Mouse (Mus musculus) kidney, embryonic 16.5 days (tissue): ENCODE measurements around the gene Wfs1. TPM values are rescaled to one million over a fixed set of nuclear protein-coding genes. Genes with fewer than 3 reads are reported as not detected.

ENCODE experiments used
- ATAC-seq: fragments of 200-750 bp; cut with Nextera tagmentation; 2 replicates; pipeline ENCODE4 v1.8.0; 2017; ENCODE audit warnings: moderate TSS enrichment; ENCODE audit not compliant: low FRiP score, low TSS enrichment
- H3K27ac ChIP-seq: fragments of 300-500 bp; sonication (generic); 2 replicates; pipeline ENCODE4 v1.5.1; 2014; ENCODE audit warnings: low read length
- H3K27me3 ChIP-seq: fragments of 300-500 bp; sonication (generic); 2 replicates; pipeline ENCODE4 v1.6.1; 2014; ENCODE audit warnings: low read length, control low read depth, mixed read lengths; ENCODE audit not compliant: insufficient read depth
- H3K36me3 ChIP-seq: fragments of 300-500 bp; sonication (generic); 2 replicates; pipeline ENCODE4 v1.6.1; 2014; ENCODE audit warnings: low read length, control low read depth, mixed read lengths; ENCODE audit not compliant: insufficient read depth
- H3K4me1 ChIP-seq: fragments of 300-500 bp; sonication (generic); 2 replicates; pipeline ENCODE4 v1.6.1; 2014; ENCODE audit warnings: low read length, control low read depth, mixed read lengths; ENCODE audit not compliant: insufficient read depth
- H3K4me2 ChIP-seq: fragments of 300-500 bp; sonication (generic); replicated peaks from 2 replicates; pipeline ENCODE4 v1.6.1; 2014; ENCODE audit warnings: low read depth, low read length
- H3K4me3 ChIP-seq: fragments of 300-500 bp; sonication (generic); 2 replicates; pipeline ENCODE4 v1.5.1; 2014; ENCODE audit warnings: mild to moderate bottlenecking, low read length
- H3K9ac ChIP-seq: fragments of 300-500 bp; sonication (generic); replicated peaks from 2 replicates; pipeline ENCODE4 v1.6.1; 2014; ENCODE audit warnings: low read length
- H3K9me3 ChIP-seq: fragments of 300-500 bp; sonication (generic); 2 replicates; pipeline ENCODE4 v1.6.1; 2016; ENCODE audit warnings: low read length, control low read depth
- WGBS: fragments of 180-500 bp; shearing (Covaris S2); extraction: QIAGEN DNeasy Blood & Tissue Kit; methylation state at CpG from one replicate; pipeline ENCODE4 v1.1.7; 2014; 5-methylcytosine and 5-hydroxymethylcytosine counted together
- polyA plus RNA-seq: library from polyadenylated mRNA; unstranded; fragments of >200 nt; fragmentation: Nextera tagmentation; extraction: Ambion mirVana; gene quantifications from 2 replicates; pipeline ENCODE4 v1.2.1, GENCODE M21; 2015

The Wfs1 gene
- polyA plus RNA-seq, 1 experiment from 2014 or later: 21.0 TPM

DNA sequence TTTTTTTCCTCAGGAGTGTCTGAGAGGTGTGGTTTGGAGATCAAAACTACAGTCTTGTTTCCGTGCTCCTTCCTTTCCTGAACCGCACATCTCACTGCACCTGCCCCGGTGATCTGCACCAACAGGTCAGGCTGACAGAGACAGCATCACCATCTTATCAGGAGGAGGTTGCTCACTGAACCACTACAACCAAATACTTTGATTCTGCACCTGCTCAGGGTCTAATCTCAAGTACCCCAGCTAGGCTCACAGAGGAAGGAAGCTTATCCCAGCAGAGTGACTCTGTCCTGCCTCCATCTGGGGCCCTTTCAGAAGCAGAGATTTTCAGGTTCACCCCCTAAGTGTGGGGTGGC is 596 bp upstream of the Wfs1 start:
- peak overlapping the region; percentile 84; the same call in 1 of the 2 replicates for H3K27ac ChIP-seq
- H3K36me3 ChIP-seq: no peaks in the 10 kb centered on the region
- 3% methylated on average over 3 of the region's 3 CpGs for WGBS

DNA sequence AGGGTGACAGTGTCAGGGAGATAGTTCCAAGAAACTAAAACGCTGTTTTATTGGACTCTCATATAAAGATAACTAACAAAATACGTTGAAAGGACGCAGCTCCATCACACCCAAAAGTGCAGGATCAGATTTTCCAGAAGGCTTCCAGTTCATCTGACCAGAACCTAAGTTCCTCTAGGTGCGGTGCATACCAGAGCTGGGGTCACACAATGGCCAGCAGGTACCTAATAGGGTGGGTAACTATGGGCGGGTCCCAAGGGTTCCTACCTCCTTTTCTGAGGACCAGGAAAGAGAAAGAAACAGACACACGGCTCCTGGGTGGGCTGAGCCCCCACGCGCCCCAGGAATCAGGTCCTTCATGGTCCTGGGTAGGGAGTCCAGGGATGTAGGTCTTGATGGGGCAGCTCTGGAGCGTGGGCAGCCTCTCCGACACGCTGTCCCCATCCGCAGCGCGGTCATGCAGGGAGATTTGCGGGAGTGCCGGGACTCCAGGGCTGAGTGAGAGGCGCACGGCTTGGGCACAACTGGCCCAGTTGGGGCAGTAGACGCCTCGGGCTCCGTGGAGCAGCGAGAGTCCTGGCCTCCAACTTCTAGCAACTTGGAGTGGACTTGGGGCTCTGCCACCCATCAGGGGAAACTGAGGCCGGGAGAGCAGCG is 753 bp downstream of the Wfs1 start:
- Histone ChIP-seq H3K9me3 (no peaks in the 10 kb centered on the region), H3K4me3 (peak overlapping the region; percentile 86), H3K4me1 (peaks cover 31% of the 10 kb centered on the region), H3K27me3 (no peaks in the 10 kb centered on the region), H3K4me2 (peak overlapping the region; percentile 96), H3K36me3 (no peaks in the 10 kb centered on the region), H3K27ac (peak overlapping the region; percentile 69), H3K9ac (peak overlapping the region; percentile 89)
- WGBS: 9% methylated on average over 24 of the region's 24 CpGs
- ATAC-seq: peak; percentile 43

More for the DNA sequence above, 596 bp upstream of the Wfs1 start:
- H3K4me1 ChIP-seq: peaks cover 31% of the 10 kb centered on the region
- no peak for ATAC-seq
- H3K27me3 ChIP-seq: no peaks in the 10 kb centered on the region
- peak overlapping the region; percentile 86 for H3K4me3 ChIP-seq
- no peaks in the 10 kb centered on the region for H3K9me3 ChIP-seq
- H3K9ac ChIP-seq: peak overlapping the region; percentile 59
- H3K4me2 ChIP-seq: peak overlapping the region; percentile 96

DNA sequence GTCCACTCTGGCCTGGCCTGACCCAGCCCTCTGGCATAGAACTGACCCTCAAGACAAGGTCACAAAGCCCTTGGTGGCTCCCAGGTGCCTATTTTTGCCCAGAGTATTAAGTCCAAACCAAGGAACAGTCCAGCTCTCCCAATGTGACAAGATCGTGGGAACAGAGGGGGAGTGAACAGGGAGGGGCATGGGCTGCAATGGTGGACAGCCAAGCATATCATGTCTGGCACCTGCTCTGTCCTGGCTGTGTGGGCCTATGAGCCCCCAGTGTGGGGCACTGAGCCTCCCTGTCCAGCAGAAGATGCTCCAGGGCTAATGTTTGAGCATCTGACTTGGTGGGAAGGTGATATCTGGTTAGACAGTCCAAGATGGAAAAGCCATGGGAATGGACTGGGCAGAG is 2.4 kb downstream of the Wfs1 start:
- 23% methylated on average over 1 of the region's 1 CpGs for WGBS
- Histone ChIP-seq H3K4me2 (0 out of 2 replicates have a peak overlapping the region, but pooled peaks have one; percentile 96), H3K36me3 (peaks cover 1% of the 10 kb centered on the region; the same call in 1 of the 2 replicates), H3K4me3 (no peak overlapping the region), H3K4me1 (peaks cover 31% of the 10 kb centered on the region), H3K27me3 (no peaks in the 10 kb centered on the region), H3K9me3 (no peaks in the 10 kb centered on the region), H3K27ac (0 out of 2 replicates have a peak overlapping the region, but pooled peaks have one; percentile 6), H3K9ac (no peak overlapping the region)
- no peak for ATAC-seq

DNA sequence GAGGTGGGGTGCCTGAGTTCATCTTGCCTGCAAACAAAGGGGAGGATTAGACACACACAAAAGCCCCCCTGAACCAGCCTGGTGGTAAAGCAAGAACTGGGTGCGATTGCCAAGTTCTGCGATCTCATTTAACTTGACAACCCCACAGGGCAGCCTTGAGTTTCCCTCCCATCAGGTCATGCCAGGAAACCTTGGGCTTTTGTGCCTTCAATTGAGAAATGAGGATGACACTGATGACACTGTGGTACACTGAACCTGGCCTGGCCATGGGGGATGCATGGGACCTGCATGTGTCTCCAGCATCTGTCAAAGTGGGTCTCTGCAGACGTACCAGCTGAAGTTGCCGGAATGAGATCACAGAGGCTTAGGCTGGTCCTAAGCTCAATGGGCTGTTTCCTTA is 6.7 kb downstream of the Wfs1 start:
- Histone ChIP-seq H3K36me3 (peaks cover 9% of the 10 kb centered on the region; the same call in 1 of the 2 replicates), H3K4me3 (no peak overlapping the region), H3K27me3 (no peaks in the 10 kb centered on the region), H3K4me1 (peaks cover 35% of the 10 kb centered on the region), H3K4me2 (no peak overlapping the region), H3K9ac (no peak overlapping the region; the same call in 1 of the 2 replicates), H3K9me3 (no peaks in the 10 kb centered on the region), H3K27ac (no peak overlapping the region)
- WGBS: 84% methylated on average over 4 of the region's 4 CpGs
- no peak for ATAC-seq

DNA sequence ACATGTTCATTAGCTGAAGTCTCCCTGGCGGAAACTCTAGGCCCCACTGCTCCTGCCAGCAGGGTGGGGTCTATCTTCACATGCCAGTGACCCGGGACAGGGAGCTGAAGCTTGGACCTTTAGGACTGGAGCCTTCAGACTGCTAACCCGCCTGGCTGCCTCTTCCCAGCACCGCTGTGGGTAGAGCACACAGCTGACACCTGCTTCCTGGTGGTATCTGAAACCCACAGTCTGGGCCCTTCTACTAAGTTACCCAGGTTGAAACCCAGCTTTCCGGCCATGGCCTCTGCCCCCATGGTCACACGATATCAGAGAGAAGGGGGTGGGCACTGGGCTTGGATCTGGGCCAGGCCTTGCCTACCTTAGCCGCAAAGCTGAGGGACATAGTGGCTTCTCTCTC is 9.4 kb downstream of the Wfs1 start:
- no peak overlapping the region for H3K4me2 ChIP-seq
- H3K27ac ChIP-seq: peak overlapping the region; percentile 28; the same call in 1 of the 2 replicates
- H3K9me3 ChIP-seq: no peaks in the 10 kb centered on the region
- peaks cover 27% of the 10 kb centered on the region for H3K4me1 ChIP-seq
- 0 out of 2 replicates have a peak, but pooled peaks have one; percentile 26 for ATAC-seq
- H3K27me3 ChIP-seq: no peaks in the 10 kb centered on the region
- H3K9ac ChIP-seq: no peak overlapping the region
- H3K36me3 ChIP-seq: peaks cover 9% of the 10 kb centered on the region; the same call in 1 of the 2 replicates
- WGBS: 45% methylated on average over 7 of the region's 7 CpGs
- H3K4me3 ChIP-seq: no peak overlapping the region

DNA sequence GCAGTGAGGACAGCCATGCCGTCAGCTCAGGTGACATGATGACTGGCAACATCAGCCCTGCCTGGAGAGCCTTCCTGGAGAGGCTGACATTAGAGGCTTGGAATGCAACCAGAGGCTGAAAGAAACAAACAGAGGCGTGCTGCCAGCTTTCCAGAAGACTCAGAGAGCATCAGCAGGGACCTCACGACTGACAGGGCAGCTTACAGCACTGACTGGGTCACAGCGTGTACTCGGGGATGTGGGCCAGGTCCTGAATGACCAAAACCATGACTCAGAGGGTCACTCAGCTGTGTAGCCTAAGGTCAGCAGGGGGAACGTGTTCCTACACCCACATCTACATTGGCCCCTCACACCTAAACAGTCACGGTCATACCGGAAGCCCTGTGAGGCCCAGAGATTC is 10.0 kb downstream of the Wfs1 start:
- no peak overlapping the region for H3K27ac ChIP-seq
- H3K27me3 ChIP-seq: no peaks in the 10 kb centered on the region
- H3K4me2 ChIP-seq: no peak overlapping the region
- peaks cover 9% of the 10 kb centered on the region; the same call in 1 of the 2 replicates for H3K36me3 ChIP-seq
- H3K4me3 ChIP-seq: no peak overlapping the region
- H3K9me3 ChIP-seq: no peaks in the 10 kb centered on the region
- no peak for ATAC-seq
- WGBS: 48% methylated on average over 8 of the region's 8 CpGs
- peaks cover 27% of the 10 kb centered on the region for H3K4me1 ChIP-seq
- no peak overlapping the region for H3K9ac ChIP-seq

DNA sequence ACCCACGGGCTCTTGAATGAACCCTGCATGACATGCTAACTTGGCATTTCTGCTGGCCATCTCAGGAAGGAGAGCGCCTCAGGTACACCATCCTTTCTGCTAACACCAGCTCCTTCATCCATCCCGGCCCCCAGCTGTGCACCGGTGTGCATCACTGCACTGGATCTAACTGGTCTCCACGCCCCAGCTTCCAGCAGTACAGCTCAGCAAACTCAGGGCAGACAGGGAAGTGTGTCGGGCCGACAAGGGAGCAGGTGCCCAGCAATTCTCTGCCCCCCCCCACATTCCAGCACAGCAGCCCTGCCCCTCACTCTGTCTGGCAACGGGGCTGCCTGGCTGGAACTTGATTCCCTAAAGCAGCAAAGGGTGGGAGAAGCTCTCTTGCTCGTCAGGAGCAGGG is 11.2 kb downstream of the Wfs1 start:
- H3K4me2 ChIP-seq: no peak overlapping the region
- no peak overlapping the region for H3K27ac ChIP-seq
- no peaks in the 10 kb centered on the region for H3K9me3 ChIP-seq
- peaks cover 27% of the 10 kb centered on the region for H3K4me1 ChIP-seq
- no peak overlapping the region for H3K9ac ChIP-seq
- peak; percentile 83 for ATAC-seq
- H3K27me3 ChIP-seq: no peaks in the 10 kb centered on the region
- WGBS: 49% methylated on average over 9 of the region's 9 CpGs
- H3K36me3 ChIP-seq: peaks cover 14% of the 10 kb centered on the region; the same call in 1 of the 2 replicates
- H3K4me3 ChIP-seq: no peak overlapping the region

DNA sequence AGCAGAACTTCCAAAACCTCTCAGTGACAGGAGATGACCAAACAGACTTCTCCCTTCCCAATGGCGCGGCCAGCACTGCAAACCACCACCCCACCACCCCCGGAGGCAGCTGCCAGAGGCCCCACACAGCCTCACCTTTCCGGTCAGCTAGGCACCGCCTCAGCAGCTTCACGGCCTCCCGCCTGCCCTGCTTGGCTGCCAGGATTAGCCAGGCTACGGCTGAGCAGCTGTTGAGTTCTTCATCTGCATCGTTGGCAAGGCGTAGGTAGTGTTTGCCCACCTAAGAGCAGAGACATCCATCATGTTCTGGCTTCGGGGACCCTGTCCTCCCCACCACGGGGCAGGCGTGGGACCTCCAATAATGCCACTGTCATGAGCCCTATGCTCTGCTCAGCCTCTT is 13.7 kb downstream of the Wfs1 start:
- Histone ChIP-seq H3K4me1 (peaks cover 27% of the 10 kb centered on the region), H3K27ac (no peak overlapping the region), H3K9ac (no peak overlapping the region), H3K27me3 (no peaks in the 10 kb centered on the region), H3K4me2 (no peak overlapping the region), H3K36me3 (peaks cover 16% of the 10 kb centered on the region), H3K9me3 (no peaks in the 10 kb centered on the region), H3K4me3 (no peak overlapping the region)
- 43% methylated on average over 13 of the region's 13 CpGs for WGBS
- ATAC-seq: no peak

DNA sequence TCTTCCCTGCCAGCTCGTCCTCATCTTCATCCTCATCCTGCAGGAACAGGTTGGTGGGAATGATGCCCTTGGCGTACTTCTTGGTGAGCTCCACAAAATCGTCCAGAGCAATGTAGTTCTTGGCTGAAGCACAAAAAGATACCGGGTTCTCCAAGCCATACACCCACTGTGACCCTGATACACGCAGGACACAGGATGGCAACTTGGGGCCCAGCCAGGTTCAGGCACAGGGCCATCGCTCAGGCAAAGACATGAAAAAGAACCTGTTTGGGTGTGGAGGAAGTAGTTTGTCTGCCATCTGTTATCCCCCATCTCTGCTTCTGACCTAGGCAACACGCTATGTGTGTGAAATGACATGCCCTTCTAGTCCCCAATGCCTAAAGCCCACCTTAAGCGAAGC is 17.4 kb downstream of the Wfs1 start:
- H3K27me3 ChIP-seq: no peaks in the 10 kb centered on the region
- H3K4me3 ChIP-seq: no peak overlapping the region
- no peak overlapping the region for H3K9ac ChIP-seq
- H3K4me2 ChIP-seq: no peak overlapping the region
- H3K36me3 ChIP-seq: peaks cover 36% of the 10 kb centered on the region
- no peaks in the 10 kb centered on the region for H3K9me3 ChIP-seq
- no peak for ATAC-seq
- H3K27ac ChIP-seq: no peak overlapping the region
- peaks cover 4% of the 10 kb centered on the region; the same call in 1 of the 2 replicates for H3K4me1 ChIP-seq
- WGBS: 92% methylated on average over 8 of the region's 8 CpGs

DNA sequence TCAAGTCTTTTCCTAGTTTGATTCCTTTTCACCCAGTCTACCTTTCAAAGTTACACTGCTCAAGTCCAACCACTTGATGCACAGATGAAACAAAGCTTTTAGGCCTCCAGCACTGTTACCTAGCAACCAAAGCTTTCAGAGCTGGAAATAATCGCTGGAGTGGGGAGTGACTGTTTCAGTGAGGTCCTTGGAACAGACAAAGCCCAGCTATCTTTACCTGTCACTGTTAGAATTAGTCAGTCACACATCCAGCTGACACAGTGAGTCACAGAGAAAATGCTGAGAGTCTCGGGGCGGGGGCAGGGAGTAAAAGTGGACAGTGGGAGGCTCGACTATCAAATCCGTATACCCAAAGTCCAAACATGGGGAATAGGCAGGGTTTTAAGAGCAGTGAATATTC is 28.5 kb downstream of the Wfs1 start:
- Histone ChIP-seq H3K27ac (no peak overlapping the region), H3K9ac (no peak overlapping the region), H3K4me2 (no peak overlapping the region), H3K36me3 (peaks cover 7% of the 10 kb centered on the region), H3K9me3 (no peaks in the 10 kb centered on the region), H3K4me1 (no peaks in the 10 kb centered on the region), H3K27me3 (no peaks in the 10 kb centered on the region), H3K4me3 (no peak overlapping the region)
- ATAC-seq: no peak
- 49% methylated on average over 5 of the region's 5 CpGs for WGBS
